Mouse (Mus musculus) stomach, embryonic 14.5 days (tissue): ENCODE results near the gene Dnaja3. TPM values are rescaled to one million over a fixed set of nuclear protein-coding genes. Genes with fewer than 3 reads are reported as not detected.
"Not testable (repeated sequence)": the region's sequence is repeated elsewhere in the genome, so short reads cannot be mapped to it uniquely, and the experiment has no call there.

Experiments used
- ATAC-seq: fragments of 200-750 bp; cut with Nextera tagmentation; 2 replicates; pipeline ENCODE4 v1.8.0; 2017; ENCODE audit warnings: low read depth, moderate TSS enrichment; ENCODE audit not compliant: insufficient number of reproducible peaks, insufficient read depth, low FRiP score
- H3K27ac ChIP-seq: fragments of 300-500 bp; sonication (generic); 2 replicates; pipeline ENCODE4 v1.5.1; 2014; ENCODE audit warnings: mild to moderate bottlenecking, low read length, moderate library complexity, mixed read lengths
- H3K27me3 ChIP-seq: fragments of 300-500 bp; sonication (generic); 2 replicates; pipeline ENCODE4 v1.6.1; 2014; ENCODE audit warnings: low read length, control low read depth, mixed read lengths; ENCODE audit not compliant: control insufficient read depth, insufficient read depth
- H3K36me3 ChIP-seq: fragments of 300-500 bp; sonication (generic); 2 replicates; pipeline ENCODE4 v1.6.1; 2014; ENCODE audit warnings: mild to moderate bottlenecking, control low read depth, low read length, moderate library complexity, mixed read lengths; ENCODE audit not compliant: control insufficient read depth, insufficient read depth
- H3K4me1 ChIP-seq: fragments of 300-500 bp; sonication (generic); 2 replicates; pipeline ENCODE4 v1.6.1; 2014; ENCODE audit warnings: low read length, control low read depth, mixed read lengths; ENCODE audit not compliant: control insufficient read depth, insufficient read depth
- H3K4me2 ChIP-seq: fragments of 300-500 bp; sonication (generic); replicated peaks from 2 replicates; pipeline ENCODE4 v1.6.1; 2014; ENCODE audit warnings: low read depth, low read length, control low read depth
- H3K4me3 ChIP-seq: fragments of 300-500 bp; sonication (generic); 2 replicates; pipeline ENCODE4 v1.5.1; 2014; ENCODE audit warnings: low read depth, low read length, control low read depth
- H3K9ac ChIP-seq: fragments of 300-500 bp; sonication (generic); replicated peaks from 2 replicates; pipeline ENCODE4 v1.6.1; 2014; ENCODE audit warnings: low read depth, mild to moderate bottlenecking, control low read depth, low read length, moderate library complexity, mixed read lengths
- H3K9me3 ChIP-seq: fragments of 300-500 bp; sonication (generic); 2 replicates; pipeline ENCODE4 v1.6.1; 2016; ENCODE audit warnings: low read depth, low read length, control low read depth; ENCODE audit not compliant: control insufficient read depth
- WGBS: fragments of 180-500 bp; shearing (Covaris S2); extraction: QIAGEN DNeasy Blood & Tissue Kit; methylation state at CpG from one replicate; pipeline ENCODE4 v1.1.7; 2014; 5-methylcytosine and 5-hydroxymethylcytosine counted together
- polyA plus RNA-seq: library from polyadenylated mRNA; unstranded; fragments of >200 nt; fragmentation: Nextera tagmentation; extraction: Ambion mirVana; gene quantifications from 2 replicates; pipeline ENCODE4 v1.2.1, GENCODE M21; 2014

Gene Dnaja3
- polyA plus RNA-seq, 1 experiment from 2014 or later = 57.8 TPM

DNA sequence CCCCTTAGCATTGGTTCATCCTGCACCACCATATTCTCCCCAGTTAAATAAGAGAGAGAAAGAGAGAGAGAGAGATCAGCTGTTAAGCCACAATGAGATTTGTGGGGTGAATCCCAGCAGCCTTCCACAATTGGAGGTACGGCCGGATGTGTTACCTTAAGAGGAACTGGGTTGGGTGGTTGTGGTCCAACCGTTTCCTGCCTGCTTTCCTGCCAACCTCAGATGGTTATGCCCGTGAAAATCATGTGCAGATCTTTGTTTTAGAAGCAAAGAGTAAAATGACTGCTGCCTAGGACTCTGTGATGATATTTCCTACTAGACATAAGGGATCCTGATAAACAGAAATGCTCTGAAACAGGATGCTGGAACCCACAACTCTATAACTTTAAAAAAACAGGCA, 34.3 kb downstream of the Dnaja3 start:
- no peaks in the 10 kb centered on the region for H3K4me1 ChIP-seq
- no peak for ATAC-seq
- WGBS = 91% methylated on average over 4 of the region's 4 CpGs
- H3K9me3 ChIP-seq = no peaks in the 10 kb centered on the region
- H3K4me2 ChIP-seq = no peak overlapping the region
- H3K36me3 ChIP-seq = peaks cover 14% of the 10 kb centered on the region
- no peak overlapping the region for H3K4me3 ChIP-seq
- H3K27me3 ChIP-seq = no peaks in the 10 kb centered on the region
- H3K27ac ChIP-seq = no peak overlapping the region
- H3K9ac ChIP-seq = no peak overlapping the region

- no peak overlapping the region for H3K4me2 ChIP-seq
- no peaks in the 10 kb centered on the region for H3K9me3 ChIP-seq
- no peak overlapping the region for H3K9ac ChIP-seq
- ATAC-seq = no peak
- no peak overlapping the region for H3K4me3 ChIP-seq
- H3K4me1 ChIP-seq = no peaks in the 10 kb centered on the region
- no peaks in the 10 kb centered on the region for H3K27me3 ChIP-seq
- WGBS = 93% methylated on average over 5 of the region's 5 CpGs
- H3K36me3 ChIP-seq = peaks cover 9% of the 10 kb centered on the region
- H3K27ac ChIP-seq = no peak overlapping the region
These were observed 37.0 kb downstream of the Dnaja3 start for GRCm38 (mm10) chr16:4676836-4677235.

DNA sequence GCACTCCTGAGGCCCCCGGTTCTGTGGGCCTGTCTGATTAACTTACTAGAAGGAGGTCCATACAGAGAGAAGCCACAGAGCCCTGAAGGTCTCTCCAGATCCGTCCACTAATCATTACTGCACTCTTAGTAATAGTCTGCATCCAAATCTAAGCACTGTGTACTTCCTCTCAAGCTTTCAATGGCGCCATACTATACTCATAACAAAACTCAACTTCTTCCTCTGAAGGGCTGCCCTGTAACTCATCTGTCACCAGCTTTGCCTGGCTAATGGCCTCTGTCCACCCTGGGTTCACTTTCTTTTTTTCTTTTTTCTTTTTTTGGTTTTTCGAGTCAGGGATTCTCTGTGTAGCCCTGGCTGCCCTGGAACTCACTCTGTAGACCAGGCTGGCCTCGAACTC, 38.3 kb downstream of the Dnaja3 start:
- H3K9me3 ChIP-seq = no peaks in the 10 kb centered on the region
- WGBS = 66% methylated on average over 5 of the region's 5 CpGs
- no peak overlapping the region for H3K4me2 ChIP-seq
- no peaks in the 10 kb centered on the region for H3K27me3 ChIP-seq
- no peak overlapping the region for H3K4me3 ChIP-seq
- no peak overlapping the region for H3K27ac ChIP-seq
- no peak for ATAC-seq
- H3K9ac ChIP-seq = no peak overlapping the region
- no peaks in the 10 kb centered on the region for H3K4me1 ChIP-seq
- peaks cover 9% of the 10 kb centered on the region for H3K36me3 ChIP-seq

- H3K4me1 ChIP-seq = no peaks in the 10 kb centered on the region
- ATAC-seq = peak; percentile 89
- H3K27me3 ChIP-seq = no peaks in the 10 kb centered on the region
- H3K4me2 ChIP-seq = peak within 1 kb of the TSS; percentile 96
- H3K9ac ChIP-seq = peak within 1 kb of the TSS; percentile 48
- under 1% methylated on average over 47 of the region's 47 CpGs for WGBS
- H3K27ac ChIP-seq = peak within 1 kb of the TSS; percentile 30; the same call in 1 of the 2 replicates
- H3K9me3 ChIP-seq = no peaks in the 10 kb centered on the region
- peak within 1 kb of the TSS; percentile 66 for H3K4me3 ChIP-seq
- peaks cover 9% of the 10 kb centered on the region for H3K36me3 ChIP-seq
These were observed 39.6 kb downstream of the Dnaja3 start, which contains the start of gene Coro7 for GRCm38 (mm10) chr16:4679121-4680018. Gene Coro7, minus strand, starts transcription at chr16:4679777.

DNA sequence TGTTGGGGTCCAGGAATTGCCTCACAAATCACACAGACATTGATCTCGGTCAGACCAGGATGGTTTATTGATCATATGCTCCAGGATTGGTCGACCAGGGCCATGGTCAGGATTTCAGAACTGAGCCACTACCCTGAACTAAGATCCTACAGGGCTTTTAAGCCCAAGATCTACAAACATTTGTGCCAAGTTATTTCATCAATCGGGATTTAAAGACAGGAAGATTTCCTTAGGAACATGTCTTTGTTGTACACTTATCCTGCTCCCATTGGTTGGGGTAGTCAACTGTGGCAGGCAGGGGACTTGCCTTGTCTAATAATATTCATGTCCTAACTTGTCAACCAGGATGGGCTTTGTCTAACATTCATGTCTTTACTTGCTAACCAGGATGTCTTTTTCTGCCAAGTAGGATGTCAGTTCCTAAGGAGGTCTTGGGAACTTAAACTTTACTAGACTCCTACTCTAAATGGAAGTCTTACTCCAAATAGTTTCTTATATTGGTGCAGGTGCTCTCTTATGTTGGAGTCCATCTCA, 41.2 kb downstream of the Dnaja3 start:
- not testable (repeated sequence) for H3K4me2 ChIP-seq, ATAC-seq
- WGBS = 73% methylated on average over 3 of the region's 3 CpGs

DNA sequence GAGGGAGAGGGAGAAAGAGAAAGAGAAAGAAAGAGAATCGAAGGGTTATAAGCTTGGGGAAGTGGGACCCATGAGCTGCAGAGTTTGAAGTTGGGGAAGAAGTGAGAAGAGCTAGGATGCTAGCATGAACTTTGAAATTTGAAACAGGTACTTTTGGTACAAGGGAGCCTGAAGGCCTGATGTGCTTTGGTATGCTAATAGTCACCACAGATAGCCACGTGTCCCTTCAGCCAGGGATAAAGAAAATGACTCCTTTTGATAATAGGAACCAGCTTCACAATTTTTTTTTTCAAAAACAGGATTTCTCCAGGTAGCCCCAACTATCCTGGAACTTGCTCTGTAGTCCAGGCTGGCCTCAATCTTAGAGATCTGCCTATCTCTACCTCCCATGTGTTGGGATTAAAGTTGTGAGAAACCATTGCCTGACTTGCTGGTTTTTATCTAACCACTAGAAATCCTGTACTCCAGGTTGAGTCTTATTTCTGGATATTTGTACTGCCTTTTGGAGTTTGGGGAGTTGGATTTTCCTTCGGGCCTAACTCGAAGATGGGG, 42.9 kb downstream of the Dnaja3 start:
- H3K27ac ChIP-seq = no peak overlapping the region
- peaks cover 9% of the 10 kb centered on the region; the same call in 1 of the 2 replicates for H3K4me1 ChIP-seq
- no peaks in the 10 kb centered on the region for H3K27me3 ChIP-seq
- H3K9me3 ChIP-seq = no peaks in the 10 kb centered on the region
- H3K36me3 ChIP-seq = peaks cover 9% of the 10 kb centered on the region
- WGBS = 77% methylated on average over 4 of the region's 4 CpGs
- no peak overlapping the region for H3K4me3 ChIP-seq
- no peak for ATAC-seq
- no peak overlapping the region for H3K9ac ChIP-seq
- H3K4me2 ChIP-seq = peak overlapping the region; percentile 97

More for the DNA sequence above, 41.2 kb downstream of the Dnaja3 start:
- not testable (repeated sequence) for H3K9ac ChIP-seq, H3K36me3 ChIP-seq, H3K27me3 ChIP-seq, H3K4me3 ChIP-seq, H3K9me3 ChIP-seq, H3K27ac ChIP-seq, H3K4me1 ChIP-seq

GRCm38 (mm10) chr16:4683193-4683580, 43.4 kb downstream of the Dnaja3 start:
- Histone ChIP-seq H3K4me3 (peak overlapping the region; percentile 97), H3K9me3 (no peaks in the 10 kb centered on the region), H3K27me3 (no peaks in the 10 kb centered on the region), H3K4me1 (peaks cover 9% of the 10 kb centered on the region; the same call in 1 of the 2 replicates), H3K9ac (no peak overlapping the region), H3K4me2 (peak overlapping the region; percentile 97), H3K36me3 (peaks cover 13% of the 10 kb centered on the region), H3K27ac (peak overlapping the region; percentile 58; the same call in 1 of the 2 replicates)
- WGBS = 33% methylated on average over 9 of the region's 9 CpGs
- no peak for ATAC-seq

DNA sequence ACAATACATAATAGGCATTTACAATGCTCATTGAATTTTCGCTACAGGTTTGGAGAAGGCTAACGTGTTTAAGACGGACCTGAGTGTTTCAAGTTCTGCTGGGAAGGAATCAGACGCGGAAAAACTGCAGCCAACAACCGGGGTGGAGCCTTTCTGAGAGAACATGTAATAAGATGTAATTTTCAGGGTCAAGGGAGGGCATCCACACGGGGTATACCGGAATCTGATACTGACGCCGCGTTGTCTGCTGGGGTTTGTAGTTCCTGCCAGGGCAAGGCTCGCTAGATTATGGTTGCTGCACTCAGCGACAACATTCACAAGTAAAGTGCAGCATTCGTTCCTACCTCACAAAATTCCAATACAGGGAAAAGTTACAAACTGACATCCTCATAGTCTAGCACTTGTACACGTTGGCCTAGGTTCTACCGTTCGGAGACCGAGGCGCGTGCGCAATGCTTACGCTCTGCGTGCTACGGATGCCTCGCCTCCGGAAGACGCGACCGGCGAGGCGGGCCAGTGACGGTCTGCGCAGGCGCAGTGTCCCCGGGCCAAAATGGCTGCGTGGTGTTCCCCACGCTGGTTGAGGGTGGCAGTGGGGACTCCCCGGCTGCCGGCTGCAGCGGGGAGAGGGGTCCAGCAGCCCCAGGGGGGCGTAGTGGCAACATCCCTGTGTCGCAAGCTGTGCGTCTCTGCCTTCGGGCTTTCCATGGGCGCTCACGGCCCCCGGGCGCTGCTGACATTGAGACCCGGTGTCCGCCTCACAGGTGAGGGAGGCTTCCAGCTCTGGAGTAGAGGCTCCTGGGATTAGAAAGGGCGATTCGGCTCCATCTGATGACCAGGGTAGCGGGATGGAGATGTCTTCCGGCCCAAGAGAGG, 44.0 kb downstream of the Dnaja3 start:
- peaks cover 17% of the 10 kb centered on the region for H3K36me3 ChIP-seq
- ATAC-seq = peak; percentile 90
- H3K9me3 ChIP-seq = no peaks in the 10 kb centered on the region
- no peaks in the 10 kb centered on the region for H3K27me3 ChIP-seq
- H3K27ac ChIP-seq = peak overlapping the region; percentile 58; the same call in 1 of the 2 replicates
- peak overlapping the region; percentile 97 for H3K4me2 ChIP-seq
- peak overlapping the region; percentile 97 for H3K4me3 ChIP-seq
- WGBS = under 1% methylated on average over 54 of the region's 54 CpGs
- peaks cover 9% of the 10 kb centered on the region; the same call in 1 of the 2 replicates for H3K4me1 ChIP-seq
- peak overlapping the region; percentile 95 for H3K9ac ChIP-seq
